ENCODE assay signal across 22 mouse cellular contexts in the genomic region with DNA sequence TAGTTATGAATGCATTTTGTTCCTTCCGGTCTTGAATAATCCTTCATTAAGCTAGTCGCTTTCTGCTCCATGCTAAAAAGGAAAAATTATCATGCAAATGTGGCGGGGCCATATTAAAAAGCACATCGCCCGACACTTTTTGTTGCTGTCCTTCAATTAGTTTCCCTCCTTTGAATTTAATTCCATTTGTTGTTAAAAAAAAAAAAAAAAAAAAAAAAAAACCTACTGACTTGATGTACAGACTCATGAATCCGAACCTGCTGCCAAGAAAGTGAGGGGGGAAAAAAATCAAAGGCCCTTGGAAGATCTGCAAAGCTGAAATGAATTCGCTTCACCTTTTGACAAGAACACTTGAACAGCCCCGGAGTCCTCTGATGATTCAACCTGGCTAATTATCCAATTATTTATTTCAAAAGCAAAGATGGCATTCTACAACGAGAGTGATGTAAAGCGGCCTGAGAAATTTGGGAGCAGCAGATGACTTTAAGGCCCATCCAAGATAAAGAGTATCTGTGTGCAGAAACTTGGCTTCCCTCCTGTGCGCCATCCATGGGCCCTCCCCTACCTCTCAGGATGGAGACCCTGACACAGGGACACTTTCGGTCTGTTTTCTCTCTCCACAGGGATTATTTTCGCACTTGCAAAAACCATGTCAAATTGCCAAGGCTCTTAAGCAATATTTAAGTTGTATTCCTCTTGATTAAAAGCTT.
A peak's percentile ranks its signal among the peaks of the same experiment; 100 is the strongest.
DNase-seq lines count a peak whose midpoint lies in the region; ATAC-seq lines count a peak whose summit lies in the region.
"Had no signal": no experiment of that assay in that cellular context is flagged by ENCODE, and none has a peak within 500 bp of the region (broad histone marks: within the 10 kb centered on the region; RNA-seq: fewer than 3 reads in every experiment).

No protein-coding gene starts in this region.

- H3K27ac ChIP-seq in hindbrain, embryonic 14.5 days = 0 out of 2 replicates have a peak overlapping the region, but pooled peaks have one; percentile 20
- no peak overlapping the region for H3K27ac ChIP-seq in hindbrain, embryonic 12.5 days
- H3K27ac ChIP-seq: embryonic facial prominence, embryonic 13.5 days; heart, embryonic 13.5 days; kidney, embryonic 15.5 days; liver, embryonic 13.5 days had no signal

- 50% methylated on average over 13 of the region's 13 CpGs for WGBS in hindbrain, embryonic 14.5 days
- 62% methylated on average over 13 of the region's 13 CpGs for WGBS in hindbrain, embryonic 12.5 days

- no peak overlapping the region for H3K9ac ChIP-seq in hindbrain, embryonic 14.5 days
- no peak overlapping the region for H3K9ac ChIP-seq in hindbrain, embryonic 12.5 days
- H3K9ac ChIP-seq: embryonic facial prominence, embryonic 13.5 days; heart, embryonic 13.5 days; kidney, embryonic 15.5 days; liver, embryonic 13.5 days had no signal

- DNase-seq in cerebellum, postnatal 10 days = peak; percentile 14 to 16
- DNase-seq in cerebellum, adult 9-10 months = no peak
- no peak for DNase-seq in hindbrain, embryonic 14.5 days (ENCODE audit: low spot score)
- DNase-seq in retina, postnatal 1 day = peak; percentile 12
- no peak for DNase-seq in retina, embryonic 14.5 days (ENCODE audit: low spot score)
- DNase-seq in heart, postnatal 10 days = no peak
- DNase-seq in urinary bladder, adult 18-20 months (ENCODE audit: low spot score in 2 of 2) = no peak
- DNase-seq: adrenal gland, postnatal 10 days; cerebellum, adult 2 months; gastrocnemius, postnatal 25 days; heart, adult 18-20 months; kidney, adult 11 months; kidney, postnatal 36 days; layer of hippocampus, postnatal 36 days; liver, embryonic 13.5 days; lung, adult 2 months; right cerebral cortex, postnatal 14 days; spleen, adult 18-20 months had no signal

- no peaks in the 10 kb centered on the region for H3K36me3 ChIP-seq in hindbrain, embryonic 14.5 days (replicated peaks; ENCODE audit: control insufficient read depth, insufficient read depth)
- no peaks in the 10 kb centered on the region for H3K36me3 ChIP-seq in hindbrain, embryonic 12.5 days
- H3K36me3 ChIP-seq: embryonic facial prominence, embryonic 13.5 days; heart, embryonic 13.5 days; kidney, embryonic 15.5 days; liver, embryonic 13.5 days had no signal

- no peaks in the 10 kb centered on the region for H3K27me3 ChIP-seq in hindbrain, embryonic 14.5 days (ENCODE audit: control insufficient read depth, insufficient read depth, low read length)
- H3K27me3 ChIP-seq in hindbrain, embryonic 12.5 days = no peaks in the 10 kb centered on the region
- H3K27me3 ChIP-seq: heart, embryonic 13.5 days; kidney, embryonic 15.5 days; liver, embryonic 13.5 days had no signal

- peaks cover 11% of the 10 kb centered on the region for H3K4me1 ChIP-seq in hindbrain, embryonic 14.5 days (replicated peaks; ENCODE audit: control insufficient read depth, insufficient read depth, low read length)
- no peaks in the 10 kb centered on the region; the same call in 1 of the 2 replicates for H3K4me1 ChIP-seq in hindbrain, embryonic 12.5 days
- H3K4me1 ChIP-seq: heart, embryonic 13.5 days; liver, embryonic 13.5 days had no signal

- no peaks in the 10 kb centered on the region for H3K9me3 ChIP-seq in hindbrain, embryonic 14.5 days (ENCODE audit: control insufficient read depth, low read length)
- no peaks in the 10 kb centered on the region for H3K9me3 ChIP-seq in hindbrain, embryonic 12.5 days (replicated peaks)
- H3K9me3 ChIP-seq: embryonic facial prominence, embryonic 13.5 days; heart, embryonic 13.5 days; kidney, embryonic 15.5 days; liver, embryonic 13.5 days had no signal

- H3K4me3 ChIP-seq in hindbrain, embryonic 14.5 days (replicated peaks; ENCODE audit: low read length) = no peak overlapping the region
- no peak overlapping the region for H3K4me3 ChIP-seq in hindbrain, embryonic 12.5 days
- H3K4me3 ChIP-seq: embryonic facial prominence, embryonic 13.5 days; heart, embryonic 13.5 days; kidney, embryonic 15.5 days; liver, embryonic 13.5 days had no signal

- intact Hi-C loops in heart, postnatal 10 days (cut with DNase I) = no loop called here

- H3K4me2 ChIP-seq in hindbrain, embryonic 14.5 days (replicated peaks) = no peak overlapping the region
- H3K4me2 ChIP-seq in hindbrain, embryonic 12.5 days (replicated peaks) = no peak overlapping the region
- H3K4me2 ChIP-seq: embryonic facial prominence, embryonic 13.5 days; heart, embryonic 13.5 days; liver, embryonic 13.5 days had no signal

- ATAC-seq in hindbrain, embryonic 14.5 days (ENCODE audit: low FRiP score) = no peak
- no peak for ATAC-seq in hindbrain, embryonic 12.5 days (ENCODE audit: low FRiP score)

Comparison
In these comparisons a context has a peak if more than half of its experiments do, and no peak if none do; other contexts are left out.
1. DNase-seq: peak in cerebellum, postnatal 10 days (2 of 2) and retina, postnatal 1 day (single experiment); none in cerebellum, adult 9-10 months (single experiment), hindbrain, embryonic 14.5 days (single experiment), retina, embryonic 14.5 days (single experiment), heart, postnatal 10 days (0 of 2) and urinary bladder, adult 18-20 months (0 of 2).